16 mouse cellular contexts compared by ENCODE assay signal in the genomic region with DNA sequence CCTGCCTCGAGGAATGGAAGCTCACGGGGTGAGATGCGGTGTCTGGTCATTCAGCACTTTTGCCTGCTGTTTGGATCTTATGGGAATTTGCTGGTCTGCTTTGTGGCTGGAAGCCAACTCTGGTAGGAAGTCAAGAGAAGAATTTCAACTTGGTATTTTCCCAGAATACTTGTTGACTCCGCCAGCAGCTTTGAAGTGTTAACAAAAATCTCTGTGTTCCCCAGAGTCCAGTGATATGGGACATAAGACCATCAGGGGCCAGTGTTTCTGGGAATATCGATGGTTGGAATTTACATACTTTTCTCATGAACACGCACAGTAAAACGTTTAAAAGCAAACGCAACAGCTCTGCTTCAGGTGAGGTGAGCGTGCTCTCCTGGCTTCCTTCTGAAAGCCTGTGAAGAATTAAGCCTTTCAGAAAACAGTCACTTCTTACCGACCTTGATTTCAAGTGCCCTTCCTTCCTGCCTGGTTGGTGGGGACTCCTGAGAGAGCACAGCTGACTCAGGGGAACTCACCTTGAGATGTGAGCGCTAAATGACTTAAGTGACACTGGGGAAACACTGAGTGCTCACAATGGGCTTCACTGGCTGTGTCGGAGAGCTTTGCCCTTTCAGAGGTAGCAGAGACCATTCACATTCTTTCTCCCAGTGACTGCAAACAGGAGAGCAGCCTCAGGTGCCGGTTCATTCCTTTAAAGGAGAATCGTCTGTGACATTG.
DNase-seq lines count a peak whose midpoint lies in the region; ATAC-seq and TF ChIP-seq lines count a peak whose summit lies in the region.
"Had no signal": no experiment of that assay in that cellular context is flagged by ENCODE, and none has a peak within 500 bp of the region (broad histone marks: within the 10 kb centered on the region; RNA-seq: fewer than 3 reads in every experiment).

No protein-coding gene starts in this region.

- peaks cover 26% of the 10 kb centered on the region for H3K36me3 ChIP-seq in heart, embryonic 14.5 days (ENCODE audit: control insufficient read depth, insufficient read depth, low read length)
- peaks cover 4% of the 10 kb centered on the region; the same call in 1 of the 2 replicates for H3K36me3 ChIP-seq in limb, embryonic 13.5 days
- H3K36me3 ChIP-seq in limb, embryonic 10.5 days, result no peaks in the 10 kb centered on the region
- no peaks in the 10 kb centered on the region for H3K36me3 ChIP-seq in small intestine, adult 2 months (ENCODE audit: control insufficient read depth, insufficient read depth, low read length)
- H3K36me3 ChIP-seq: hindbrain, embryonic 13.5 days; neural tube, embryonic 15.5 days had no signal

- no peak for DNase-seq in heart, postnatal 25 days (ENCODE audit: low spot score)
- DNase-seq in limb, embryonic 10.5 days (ENCODE audit: low spot score), result no peak
- peak; percentile 77 for DNase-seq in adipocyte (ENCODE audit: low spot score)
- DNase-seq in urinary bladder, postnatal 25 days (ENCODE audit: low spot score), result no peak
- DNase-seq: adrenal gland, postnatal 36 days; gastrocnemius, postnatal 14 days; thymus, postnatal 25 days had no signal

- no peaks in the 10 kb centered on the region for H3K9me3 ChIP-seq in heart, embryonic 14.5 days (ENCODE audit: control insufficient read depth, low read length)
- H3K9me3 ChIP-seq in limb, embryonic 13.5 days, result no peaks in the 10 kb centered on the region
- H3K9me3 ChIP-seq in limb, embryonic 10.5 days (replicated peaks), result no peaks in the 10 kb centered on the region
- H3K9me3 ChIP-seq: hindbrain, embryonic 13.5 days; neural tube, embryonic 15.5 days had no signal

- intact Hi-C loops in heart, postnatal 25 days (cut with DNase I), result no loop called here

- no peak for TF ChIP-seq CTCF in small intestine, adult 2 months (IDR thresholded peaks at IDR 0.05; ENCODE audit: extremely low read depth, insufficient read length, insufficient replicate concordance, low read depth, low read length)

- H3K27ac ChIP-seq in heart, embryonic 14.5 days (replicated peaks in 1 of 2; ENCODE audit: control insufficient read depth in 1 of 2, insufficient read depth in 1 of 2, low read depth in 2 of 2, low read length in 2 of 2), result peak overlapping the region; percentile 36 to 43
- no peak overlapping the region; the same call in 1 of the 2 replicates for H3K27ac ChIP-seq in limb, embryonic 13.5 days
- H3K27ac ChIP-seq in limb, embryonic 10.5 days, result no peak overlapping the region
- H3K27ac ChIP-seq in small intestine, adult 2 months (ENCODE audit: insufficient read depth, low read depth, low read length), result 0 out of 2 replicates have a peak overlapping the region, but pooled peaks have one; percentile 12
- H3K27ac ChIP-seq: left cerebral cortex, adult 2 months; neural tube, embryonic 15.5 days had no signal

- no peak for TF ChIP-seq POLR2A in small intestine, adult 2 months (IDR thresholded peaks at IDR 0.05; ENCODE audit: low read depth, low read length)

- peak overlapping the region; percentile 12 for H3K4me2 ChIP-seq in heart, embryonic 14.5 days (ENCODE audit: low read length)
- H3K4me2 ChIP-seq in limb, embryonic 13.5 days (replicated peaks), result peak overlapping the region; percentile 32
- H3K4me2 ChIP-seq: hindbrain, embryonic 13.5 days; neural tube, embryonic 15.5 days had no signal

- 31% methylated on average over 14 of the region's 14 CpGs for WGBS in heart, embryonic 14.5 days
- 49% methylated on average over 14 of the region's 14 CpGs for WGBS in limb, embryonic 13.5 days
- whole genome bisulfite sequencing in limb, embryonic 10.5 days, result 76% methylated on average over 14 of the region's 14 CpGs
- WGBS in small intestine, adult 2 months, result 45% methylated on average over 14 of the region's 14 CpGs

- H3K9ac ChIP-seq in heart, embryonic 14.5 days (ENCODE audit: low read length), result peak overlapping the region; percentile 49
- no peak overlapping the region for H3K9ac ChIP-seq in limb, embryonic 13.5 days
- H3K9ac ChIP-seq: hindbrain, embryonic 13.5 days; neural tube, embryonic 15.5 days had no signal

- H3K27me3 ChIP-seq in heart, embryonic 14.5 days (ENCODE audit: control insufficient read depth, insufficient read depth, low read length), result no peaks in the 10 kb centered on the region
- no peaks in the 10 kb centered on the region for H3K27me3 ChIP-seq in limb, embryonic 13.5 days
- no peaks in the 10 kb centered on the region for H3K27me3 ChIP-seq in limb, embryonic 10.5 days (ENCODE audit: low read depth, poor library complexity, severe bottlenecking)
- H3K27me3 ChIP-seq in small intestine, adult 2 months (ENCODE audit: control insufficient read depth, insufficient read depth, low read length), result no peaks in the 10 kb centered on the region
- H3K27me3 ChIP-seq: CH12.LX; hindbrain, embryonic 13.5 days; neural tube, embryonic 15.5 days had no signal

- no peak for ATAC-seq in heart, embryonic 14.5 days (ENCODE audit: insufficient number of reproducible peaks, insufficient read depth, low FRiP score, low read depth)
- ATAC-seq in limb, embryonic 13.5 days (ENCODE audit: low FRiP score, low read depth), result no peak
- ATAC-seq: forebrain, embryonic 16.5 days had no signal

- H3K4me3 ChIP-seq in heart, embryonic 14.5 days (ENCODE audit: control insufficient read depth in 1 of 2, insufficient read depth in 1 of 2, low read depth in 1 of 2, low read length in 2 of 2), result no peak overlapping the region
- no peak overlapping the region for H3K4me3 ChIP-seq in limb, embryonic 13.5 days
- H3K4me3 ChIP-seq in limb, embryonic 10.5 days, result no peak overlapping the region
- H3K4me3 ChIP-seq in small intestine, adult 2 months (ENCODE audit: low read depth, low read length), result no peak overlapping the region
- H3K4me3 ChIP-seq: hindbrain, embryonic 13.5 days; left cerebral cortex, adult 2 months; megakaryocyte, embryonic 14.5 days; neural tube, embryonic 15.5 days had no signal

- peaks cover 17 to 40% of the 10 kb centered on the region in 2 experiments for H3K4me1 ChIP-seq in heart, embryonic 14.5 days (ENCODE audit: control insufficient read depth in 2 of 2, insufficient read depth in 2 of 2, low read length in 2 of 2)
- H3K4me1 ChIP-seq in limb, embryonic 13.5 days, result peaks cover 11% of the 10 kb centered on the region
- no peaks in the 10 kb centered on the region for H3K4me1 ChIP-seq in limb, embryonic 10.5 days
- no peaks in the 10 kb centered on the region for H3K4me1 ChIP-seq in small intestine, adult 2 months (ENCODE audit: control insufficient read depth, insufficient read depth, insufficient read length, low read length)
- H3K4me1 ChIP-seq: hindbrain, embryonic 13.5 days; megakaryocyte, embryonic 14.5 days; neural tube, embryonic 15.5 days had no signal

Comparison
In these comparisons a context has a peak if more than half of its experiments do, and no peak if none do; other contexts are left out.
1. H3K27ac ChIP-seq: peak in heart, embryonic 14.5 days (2 of 2) and small intestine, adult 2 months (single experiment); none in limb, embryonic 13.5 days (single experiment) and limb, embryonic 10.5 days (single experiment).